ENCODE assay signal across 9 mouse cellular contexts in the genomic region with DNA sequence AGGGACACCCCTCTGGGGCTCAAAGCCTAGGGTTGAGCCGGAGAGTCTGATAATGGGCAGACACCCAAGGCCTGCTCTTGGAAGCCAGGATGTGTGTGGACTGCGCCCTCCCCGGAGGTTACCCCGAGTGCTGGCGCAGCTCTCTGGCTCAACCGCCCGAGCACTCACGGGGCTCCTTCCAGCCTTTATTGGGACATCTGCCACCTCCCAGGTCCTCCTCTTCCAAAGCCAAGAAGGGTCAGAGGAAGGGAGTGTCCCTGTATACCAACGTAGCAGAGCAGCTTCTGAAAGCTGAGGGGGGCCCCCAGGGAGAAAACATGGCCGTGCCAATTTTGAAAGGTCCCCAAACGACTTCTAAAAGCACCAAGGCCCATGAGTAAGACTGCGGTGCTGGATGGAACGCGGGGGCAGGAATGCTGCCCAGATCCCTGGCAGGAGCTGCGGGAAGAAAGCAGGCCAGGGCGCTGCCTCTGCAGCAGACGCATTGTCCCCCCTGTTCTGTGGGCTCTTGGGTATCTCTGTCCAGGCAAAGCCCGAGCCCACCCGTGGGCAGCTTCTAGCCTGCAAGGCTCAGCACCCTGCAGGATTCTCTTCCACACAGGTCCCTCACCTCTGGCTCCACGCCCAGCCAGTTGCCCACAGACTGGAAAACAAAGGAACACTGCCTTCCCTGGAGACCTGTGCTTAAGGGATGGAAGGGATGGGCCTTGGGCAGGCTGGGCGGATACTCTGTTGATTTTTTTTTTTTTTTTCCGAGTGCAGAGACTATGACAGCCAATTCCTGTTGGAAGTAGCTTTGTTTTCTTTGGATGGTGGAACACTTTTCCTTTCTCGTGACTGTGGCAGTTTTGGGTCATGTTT. TPM values are rescaled to one million over a fixed set of nuclear protein-coding genes. Genes with fewer than 3 reads are reported as not detected.
DNase-seq lines count a peak whose midpoint lies in the region; ATAC-seq lines count a peak whose summit lies in the region.
"Had no signal": no experiment of that assay in that cellular context is flagged by ENCODE, and none has a peak within 500 bp of the region (broad histone marks: within the 10 kb centered on the region; RNA-seq: fewer than 3 reads in every experiment).

No protein-coding gene starts in this region.

- no peak overlapping the region for H3K9ac ChIP-seq in heart, embryonic 16.5 days (ENCODE audit: low read length)
- H3K9ac ChIP-seq in midbrain, embryonic 16.5 days (ENCODE audit: low read depth, low read length): no peak overlapping the region
- H3K9ac ChIP-seq: liver, embryonic 15.5 days had no signal

- no peaks in the 10 kb centered on the region for H3K9me3 ChIP-seq in heart, embryonic 16.5 days (replicated peaks; ENCODE audit: control insufficient read depth, low read length)
- no peaks in the 10 kb centered on the region for H3K9me3 ChIP-seq in midbrain, embryonic 16.5 days (replicated peaks; ENCODE audit: control insufficient read depth, low read length, poor library complexity, severe bottlenecking)
- H3K9me3 ChIP-seq: liver, embryonic 15.5 days had no signal

- H3K36me3 ChIP-seq in heart, embryonic 16.5 days (ENCODE audit: control insufficient read depth, insufficient read depth): no peaks in the 10 kb centered on the region
- H3K36me3 ChIP-seq in midbrain, embryonic 16.5 days (ENCODE audit: control insufficient read depth, insufficient read depth, low read length): no peaks in the 10 kb centered on the region
- H3K36me3 ChIP-seq: liver, embryonic 15.5 days had no signal

- peaks cover 16% of the 10 kb centered on the region for H3K4me1 ChIP-seq in heart, embryonic 16.5 days (ENCODE audit: control insufficient read depth, insufficient read depth, low read length)
- H3K4me1 ChIP-seq in midbrain, embryonic 16.5 days (ENCODE audit: control insufficient read depth, insufficient read depth, low read length): no peaks in the 10 kb centered on the region

- H3K4me3 ChIP-seq in heart, embryonic 16.5 days (ENCODE audit: low read length): no peak overlapping the region
- no peak overlapping the region for H3K4me3 ChIP-seq in midbrain, embryonic 16.5 days (ENCODE audit: low read depth, low read length)
- H3K4me3 ChIP-seq: liver, embryonic 15.5 days had no signal

- H3K4me2 ChIP-seq in heart, embryonic 16.5 days (ENCODE audit: low read depth, low read length): peak overlapping the region; percentile 6
- H3K4me2 ChIP-seq in midbrain, embryonic 16.5 days (ENCODE audit: low read length): no peak overlapping the region
- H3K4me2 ChIP-seq: liver, embryonic 15.5 days had no signal

- DNase-seq in 3134 (ENCODE audit: extremely low read depth, insufficient read length, low spot score): peak; percentile 95
- DNase-seq in adrenal gland, postnatal 10 days: peak; percentile 84
- DNase-seq in fibroblast of lung, adult 2 months (ENCODE audit: low read depth): peak; percentile 82
- peak; percentile 35 for DNase-seq in layer of hippocampus, adult 9-10 months (ENCODE audit: low spot score)
- peak; percentile 65 to 67 for DNase-seq in urinary bladder, postnatal 4 days (ENCODE audit: low spot score in 2 of 2)
- DNase-seq in spleen, adult 18-20 months: no peak

- no peaks in the 10 kb centered on the region for H3K27me3 ChIP-seq in heart, embryonic 16.5 days (ENCODE audit: control insufficient read depth, insufficient read depth, low read length)
- no peaks in the 10 kb centered on the region for H3K27me3 ChIP-seq in midbrain, embryonic 16.5 days (ENCODE audit: control insufficient read depth, insufficient read depth, low read depth, low read length)
- H3K27me3 ChIP-seq: liver, embryonic 15.5 days had no signal

- H3K27ac ChIP-seq in heart, embryonic 16.5 days (ENCODE audit: low read length): peak overlapping the region; percentile 53
- no peak overlapping the region; the same call in 1 of the 2 replicates for H3K27ac ChIP-seq in midbrain, embryonic 16.5 days (ENCODE audit: low read length)
- H3K27ac ChIP-seq: liver, embryonic 15.5 days had no signal

- peak; percentile 78 for ATAC-seq in heart, embryonic 16.5 days (replicated peaks; ENCODE audit: extremely low read depth, insufficient read depth, low FRiP score)
- peak; percentile 39; the same call in 1 of the 2 replicates for ATAC-seq in midbrain, embryonic 16.5 days

- WGBS in heart, embryonic 16.5 days: 50% methylated on average over 23 of the region's 23 CpGs
- WGBS in midbrain, embryonic 16.5 days: 62% methylated on average over 23 of the region's 23 CpGs

RNA-seq across cellular contexts. Expression of gene Cyb5b, which starts 55.5 kb away (rescaled TPM):
- total RNA-seq in adrenal gland, postnatal 10 days (2021): 100 to 1,000 TPM; 216 to 248 TPM
- 54.3 and 54.9 TPM in 2 replicates for polyA plus RNA-seq in heart, embryonic 16.5 days (2015; fragmentation: Nextera tagmentation; extraction: Ambion mirVana)
- 120 and 124 TPM in 2 replicates for polyA plus RNA-seq in midbrain, embryonic 16.5 days (2015; fragmentation: Nextera tagmentation; extraction: Ambion mirVana)

Comparison
In these comparisons a context has a peak if more than half of its experiments do, and no peak if none do; other contexts are left out.
1. DNase-seq: peak in 3134 (single experiment), adrenal gland, postnatal 10 days (single experiment), fibroblast of lung, adult 2 months (single experiment), layer of hippocampus, adult 9-10 months (single experiment) and urinary bladder, postnatal 4 days (2 of 2); none in spleen, adult 18-20 months (0 of 2).